Mouse (Mus musculus) spleen, adult 2 months (tissue): ENCODE measurements around the gene Ddit4l. TPM values are rescaled to one million over a fixed set of nuclear protein-coding genes. Genes with fewer than 3 reads are reported as not detected.
A peak's percentile ranks its signal among the peaks of the same experiment; 100 is the strongest.

Source experiments
- DNase-seq, 2 experiments: peaks; one replicate each; pipeline versions ENCODE4 v3.0.0 to v3.0.0-alpha.2; 2012 to 2021; ENCODE audit warnings: low spot score in 2 of 2, low read depth in 1 of 2
- H3K27ac ChIP-seq: fragments of 200-500 bp; 2 replicates; pipeline ENCODE4 v1.5.1; 2012; ENCODE audit warnings: low read length, inconsistent platforms; ENCODE audit not compliant: insufficient read depth
- H3K27me3 ChIP-seq: fragments of 200-500 bp; 2 replicates; pipeline ENCODE4 v1.6.1; 2012; ENCODE audit warnings: mild to moderate bottlenecking, moderate library complexity, low read length, inconsistent platforms; ENCODE audit not compliant: control insufficient read depth, insufficient read depth
- H3K36me3 ChIP-seq: fragments of 200-500 bp; 2 replicates; pipeline ENCODE4 v1.6.1; 2012; ENCODE audit warnings: mild to moderate bottlenecking, low read length, inconsistent platforms; ENCODE audit not compliant: control insufficient read depth, insufficient read depth
- H3K4me1 ChIP-seq: fragments of 200-500 bp; 2 replicates; pipeline ENCODE4 v1.6.1; 2011; ENCODE audit warnings: inconsistent platforms; ENCODE audit not compliant: control insufficient read depth, insufficient read depth, insufficient read length
- H3K4me3 ChIP-seq: fragments of 200-500 bp; 2 replicates; pipeline ENCODE4 v1.5.1; 2011; ENCODE audit warnings: mild to moderate bottlenecking, inconsistent platforms; ENCODE audit not compliant: insufficient read depth, insufficient read length; ENCODE audit errors: extremely low read depth
- CTCF ChIP-seq: fragments of 200-500 bp; IDR thresholded peaks from 2 replicates; pipeline ENCODE4 v1.5.1; 2011; ENCODE audit warnings: mild to moderate bottlenecking, inconsistent platforms; ENCODE audit not compliant: insufficient read depth, insufficient read length, insufficient replicate concordance; ENCODE audit errors: extremely low read depth
- POLR2A ChIP-seq: fragments of 200-500 bp; IDR thresholded peaks from 2 replicates; pipeline ENCODE4 v1.6.1; 2011; ENCODE audit warnings: low read depth, low read length, inconsistent platforms
- whole genome bisulfite sequencing: fragments of 180-500 bp; shearing (Covaris S2); methylation state at CpG from one replicate; pipeline ENCODE4 v1.1.7; 2018; 5-methylcytosine and 5-hydroxymethylcytosine counted together
- polyA plus RNA-seq: library from polyadenylated mRNA; depleted of rRNA; stranded (reverse); fragments of >200 nt; gene quantifications from 2 replicates; pipeline ENCODE4 v1.2.3, GENCODE M21; 2012

Gene Ddit4l
- polyA plus RNA-seq, 1 experiment, result 0.32 TPM

- no peak for TF ChIP-seq CTCF
- TF ChIP-seq POLR2A, result no peak
- H3K27me3 ChIP-seq, result no peaks in the 10 kb centered on the region; the same call in 1 of the 2 replicates
- H3K36me3 ChIP-seq, result no peaks in the 10 kb centered on the region
- no peak overlapping the region for H3K27ac ChIP-seq
- H3K4me1 ChIP-seq, result peaks cover 5% of the 10 kb centered on the region; the same call in 1 of the 2 replicates
- H3K4me3 ChIP-seq, result peak overlapping the region; percentile 37
- peak in 1 of 2 experiments; percentile 2 for DNase-seq
- WGBS, result 38% methylated on average over 4 of the region's 4 CpGs
These were observed 10.1 kb upstream of the Ddit4l start for GRCm38 (mm10) chr3:137611110-137611857.

GRCm38 (mm10) chr3:137611981-137612380, 9.4 kb upstream of the Ddit4l start:
- DNase-seq, result no peak
- no peak overlapping the region for H3K27ac ChIP-seq
- H3K4me3 ChIP-seq, result no peak overlapping the region
- no peaks in the 10 kb centered on the region; the same call in 1 of the 2 replicates for H3K27me3 ChIP-seq
- H3K36me3 ChIP-seq, result no peaks in the 10 kb centered on the region
- peaks cover 5% of the 10 kb centered on the region; the same call in 1 of the 2 replicates for H3K4me1 ChIP-seq
- TF ChIP-seq POLR2A (no peak), CTCF (no peak)
- 89% methylated on average over 2 of the region's 2 CpGs for WGBS

DNA sequence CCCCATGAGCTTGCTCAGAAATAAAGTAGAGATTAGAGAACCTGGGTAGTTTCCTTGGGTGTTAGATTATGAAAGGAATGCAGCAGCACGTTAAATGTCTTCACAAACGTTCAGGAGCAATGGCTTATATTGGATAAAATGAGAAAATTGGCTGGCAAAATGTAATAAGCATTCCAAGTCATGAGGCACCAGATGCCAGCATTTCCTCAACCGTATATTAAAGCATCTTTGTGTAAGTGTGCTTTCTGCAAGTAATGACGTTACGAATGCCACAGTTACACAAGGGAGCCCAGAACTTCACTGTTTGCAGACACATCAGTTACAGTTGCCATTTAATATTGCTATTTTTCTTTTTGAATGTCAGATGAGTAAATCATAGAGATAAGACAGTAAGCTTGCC, 872 bp upstream of the Ddit4l start:
- H3K36me3 ChIP-seq, result no peaks in the 10 kb centered on the region
- no peaks in the 10 kb centered on the region; the same call in 1 of the 2 replicates for H3K27me3 ChIP-seq
- TF ChIP-seq CTCF, result no peak
- no peak for TF ChIP-seq POLR2A
- H3K27ac ChIP-seq, result no peak overlapping the region
- H3K4me3 ChIP-seq, result no peak overlapping the region
- DNase-seq, result no peak
- whole genome bisulfite sequencing, result 91% methylated on average over 5 of the region's 5 CpGs
- H3K4me1 ChIP-seq, result no peaks in the 10 kb centered on the region; the same call in 1 of the 2 replicates

DNA sequence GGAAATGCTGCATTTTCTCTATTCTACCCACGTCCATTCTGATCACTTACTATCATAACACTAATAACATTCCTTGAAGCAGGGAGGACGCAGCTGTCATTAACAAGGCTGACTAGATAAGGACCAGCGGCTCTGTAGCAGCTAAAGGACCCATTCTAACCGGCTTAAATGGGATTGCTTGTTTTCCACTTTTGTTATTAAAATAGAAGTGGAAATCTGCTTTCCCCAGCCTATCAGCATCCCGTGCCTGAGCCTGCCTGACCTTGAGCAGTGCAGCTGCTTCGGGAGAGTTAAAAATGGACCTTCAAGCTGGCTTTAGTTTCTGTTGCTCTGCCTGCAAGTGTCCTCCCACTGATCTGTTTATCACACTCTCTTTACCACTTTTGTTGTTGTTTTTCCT, 679 bp downstream of the Ddit4l start:
- TF ChIP-seq CTCF, result no peak
- no peak for TF ChIP-seq POLR2A
- no peaks in the 10 kb centered on the region for H3K36me3 ChIP-seq
- H3K27ac ChIP-seq, result no peak overlapping the region
- H3K27me3 ChIP-seq, result no peaks in the 10 kb centered on the region; the same call in 1 of the 2 replicates
- no peak for DNase-seq
- 81% methylated on average over 6 of the region's 6 CpGs for WGBS
- H3K4me3 ChIP-seq, result no peak overlapping the region
- H3K4me1 ChIP-seq, result no peaks in the 10 kb centered on the region; the same call in 1 of the 2 replicates

DNA sequence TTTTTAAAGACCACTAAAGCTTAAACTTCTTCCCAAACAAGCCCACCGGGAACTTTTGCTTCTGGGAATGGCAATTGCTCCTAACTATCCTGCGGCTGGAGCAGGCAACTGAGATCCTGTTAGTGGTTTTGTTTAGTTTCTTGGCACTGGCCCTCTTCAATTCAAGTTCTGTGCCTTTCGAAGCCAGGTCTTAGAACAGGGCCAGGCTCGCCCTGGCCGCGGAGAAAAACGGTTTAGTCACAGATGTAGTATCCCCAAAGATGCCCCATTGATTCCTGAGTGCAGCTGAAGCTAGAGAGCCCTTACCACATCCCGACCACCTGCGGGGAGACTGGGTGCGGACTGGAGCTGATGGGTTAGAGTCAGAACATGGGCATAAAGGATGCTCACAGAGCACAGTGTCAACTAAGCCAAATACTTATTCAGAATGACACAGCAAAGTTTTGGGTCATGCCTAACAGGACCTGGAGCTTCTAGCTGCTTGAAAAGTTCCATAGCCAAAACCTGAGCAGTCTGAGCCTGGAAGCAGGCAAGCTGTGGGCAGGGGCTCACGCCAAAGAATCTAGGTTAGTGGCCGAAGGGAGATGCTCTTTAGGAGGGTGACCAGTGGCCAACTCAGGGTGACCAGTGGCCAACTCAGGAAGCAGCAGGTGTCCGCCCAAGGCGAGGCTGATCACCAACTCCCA, 1.6 kb downstream of the Ddit4l start:
- DNase-seq, result no peak
- WGBS, result 64% methylated on average over 14 of the region's 14 CpGs
- H3K27ac ChIP-seq, result no peak overlapping the region
- H3K36me3 ChIP-seq, result no peaks in the 10 kb centered on the region
- TF ChIP-seq POLR2A (no peak), CTCF (no peak)
- no peaks in the 10 kb centered on the region; the same call in 1 of the 2 replicates for H3K4me1 ChIP-seq
- peak overlapping the region; percentile 44; the same call in 1 of the 2 replicates for H3K4me3 ChIP-seq
- H3K27me3 ChIP-seq, result no peaks in the 10 kb centered on the region; the same call in 1 of the 2 replicates

DNA sequence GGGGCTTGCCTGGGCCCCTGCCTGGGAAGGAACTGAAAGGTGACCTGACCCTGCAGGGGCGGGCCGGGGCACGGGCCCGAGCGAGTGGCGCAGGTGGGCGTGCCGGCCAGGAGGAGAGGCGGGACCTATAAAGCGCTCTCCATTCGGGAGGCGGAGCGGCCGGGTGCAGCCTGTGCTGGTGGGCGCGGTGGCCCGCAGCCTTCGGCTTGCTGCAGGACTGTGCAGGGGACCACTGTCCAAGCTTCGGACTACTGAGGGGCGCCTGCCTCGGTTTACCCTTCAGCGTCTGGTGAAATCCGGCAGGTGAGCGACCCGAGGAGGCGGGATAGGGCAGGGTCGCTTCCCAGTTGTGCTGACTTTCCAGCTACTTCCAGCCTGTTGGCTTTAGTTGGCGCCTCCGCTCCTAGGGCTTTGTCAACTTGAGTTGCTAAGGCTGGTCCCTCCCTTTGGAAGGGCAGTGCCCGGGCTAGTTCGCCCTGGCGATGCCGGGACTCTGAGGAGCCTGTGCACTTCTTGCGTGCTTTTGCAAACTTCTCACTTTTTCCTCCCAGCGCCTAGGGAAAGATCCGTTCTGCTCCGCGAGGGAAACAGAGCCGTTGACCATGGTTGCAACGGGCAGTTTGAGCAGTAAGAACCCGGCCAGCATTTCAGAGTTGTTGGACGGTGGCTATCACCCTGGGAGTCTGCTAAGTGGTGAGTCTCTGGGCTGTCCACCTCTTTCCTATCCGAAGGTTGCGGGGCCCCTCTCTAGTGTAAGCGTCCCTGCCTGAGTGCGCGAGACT, 2.4 kb downstream of the Ddit4l start:
- H3K36me3 ChIP-seq, result no peaks in the 10 kb centered on the region
- 2% methylated on average over 46 of the region's 47 CpGs for WGBS

More for the DNA sequence above, 2.4 kb downstream of the Ddit4l start:
- no peak for DNase-seq
- TF ChIP-seq CTCF (no peak), POLR2A (no peak)
- H3K27me3 ChIP-seq, result no peaks in the 10 kb centered on the region; the same call in 1 of the 2 replicates
- no peak overlapping the region for H3K27ac ChIP-seq
- no peaks in the 10 kb centered on the region; the same call in 1 of the 2 replicates for H3K4me1 ChIP-seq
- H3K4me3 ChIP-seq, result peak overlapping the region; percentile 44; the same call in 1 of the 2 replicates
